Mouse (Mus musculus) left cerebral cortex, postnatal 10 days (tissue): Measurements from ENCODE around the gene Eef2k. TPM values are rescaled to one million over a fixed set of nuclear protein-coding genes. Genes with fewer than 3 reads are reported as not detected.

Experiments
- DNase-seq, 2 experiments: peaks; one replicate each; pipeline ENCODE4 v3.0.0; 2021 to 2022; ENCODE audit warnings: low spot score in 2 of 2, mixed read lengths in 1 of 2; ENCODE audit errors: extremely low spot score in 1 of 2
- intact Hi-C: fragments of 180-260 bp; cut with DNase I; formaldehyde crosslinking; loops from one replicate; pipeline ENCODE4 v1.15.1; 2025
- total RNA-seq, 2 experiments: library from RNA; stranded (reverse); gene quantifications; 2 replicates each; pipeline ENCODE4 v1.2.3; 2021

Eef2k gene
- 10 to 100 TPM; 45.1 to 46.0 TPM for total RNA-seq

DNA sequence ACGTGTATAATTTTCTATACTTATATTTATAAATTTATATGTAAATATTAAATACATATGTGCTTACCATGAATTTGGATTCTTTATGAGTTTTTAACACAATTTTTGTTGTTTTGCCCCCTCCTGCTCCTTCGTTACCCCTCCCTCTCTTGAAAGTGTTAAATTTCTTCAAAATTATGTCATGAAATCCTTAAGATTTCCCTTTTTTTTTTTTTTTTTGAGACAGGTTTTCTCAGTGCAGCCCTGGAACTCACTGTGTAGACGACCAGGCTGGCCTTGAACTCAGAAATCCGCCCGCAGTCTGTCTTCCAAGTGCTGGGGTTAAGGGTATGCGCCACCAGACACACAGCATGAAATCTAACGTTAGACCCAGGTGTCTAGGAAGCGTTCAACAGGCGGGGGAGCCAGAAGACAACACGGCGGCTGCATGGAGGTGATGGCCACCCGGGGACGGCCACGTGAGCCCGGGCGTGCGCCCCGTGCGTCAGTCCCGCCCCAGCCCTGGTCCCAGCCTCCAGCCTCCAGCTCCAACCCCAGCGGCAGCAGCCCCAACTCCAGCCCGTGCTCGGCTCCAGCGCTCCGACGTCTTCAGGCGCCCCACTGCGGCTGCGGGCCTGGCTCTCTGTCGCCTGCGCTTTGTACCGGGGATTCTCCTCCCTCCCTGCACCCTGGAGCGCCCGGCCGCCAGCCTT, at the start of gene Eef2k:
Eef2k (plus strand) TSS at position 487 of the 692 bp plus-strand sequence.
- peak; percentile 81 to 93 for DNase-seq
- intact Hi-C loops = loop anchor here (2.0 to 5.0 kb wide), 2 partner anchors 40 to 74 kb away; partner anchors contain the start of gene Polr3e

DNA sequence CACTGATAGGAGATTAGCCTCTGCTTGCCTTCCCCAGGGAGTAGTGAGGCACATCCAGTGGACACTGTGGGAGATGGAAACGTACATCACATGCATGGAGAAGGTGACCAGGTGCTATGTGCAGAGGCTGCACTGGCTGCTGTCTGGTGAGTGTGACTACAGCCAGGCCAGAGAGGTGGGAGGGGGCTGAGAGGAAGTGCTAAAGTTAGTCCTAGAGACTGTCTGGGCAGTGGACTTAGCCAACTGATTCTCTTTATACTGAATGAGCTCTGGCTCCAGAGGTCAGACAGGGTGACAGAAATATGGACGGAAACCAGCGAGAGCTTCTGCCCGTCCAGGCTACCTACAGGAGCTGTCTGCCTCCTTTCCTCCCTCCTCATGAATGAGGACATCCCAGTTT, 47.1 kb upstream of the Eef2k start:
- intact Hi-C loops = no loop called here
- no peak for DNase-seq

DNA sequence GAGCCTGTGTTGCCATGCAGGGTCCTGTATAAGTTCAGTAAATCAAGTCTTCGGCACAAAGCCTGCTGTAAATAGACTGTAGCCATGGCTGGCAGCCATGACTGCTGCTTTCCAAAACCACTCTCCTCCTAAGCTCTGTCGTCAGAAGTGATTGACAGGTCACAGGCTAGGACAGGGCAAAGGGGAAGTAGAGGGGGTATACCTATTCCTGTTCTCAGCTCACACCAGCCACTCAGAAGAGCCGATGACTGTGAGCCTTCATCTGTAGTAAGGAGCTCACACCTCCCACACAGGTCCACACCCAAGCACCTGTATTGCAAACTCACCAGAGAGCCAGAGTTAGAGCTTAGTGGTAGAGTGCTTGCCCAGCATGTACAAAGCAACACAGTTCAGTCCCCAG, 46.3 kb upstream of the Eef2k start:
- intact Hi-C loops = no loop called here
- no peak for DNase-seq

DNA sequence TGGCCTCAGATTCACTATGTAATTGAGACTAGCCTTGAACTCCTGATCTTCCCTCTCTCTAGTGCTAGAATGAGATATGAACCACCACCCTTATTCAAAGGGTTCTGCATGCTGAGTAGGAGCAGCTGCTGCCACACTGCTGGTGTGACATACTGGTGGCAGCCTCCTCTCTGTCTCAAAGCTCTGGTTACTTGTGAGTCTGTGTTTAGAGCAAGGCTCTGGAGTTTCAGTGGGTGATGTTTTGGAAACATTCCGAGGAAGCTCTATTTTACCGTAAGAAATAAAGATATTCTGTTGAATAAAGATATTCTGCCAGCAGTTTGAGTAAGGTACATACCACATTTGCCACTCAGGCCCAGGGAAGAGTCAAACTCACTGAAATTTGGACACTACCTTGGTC, 39.4 kb upstream of the Eef2k start:
- no peak for DNase-seq
- intact Hi-C loops = no loop called here

DNA sequence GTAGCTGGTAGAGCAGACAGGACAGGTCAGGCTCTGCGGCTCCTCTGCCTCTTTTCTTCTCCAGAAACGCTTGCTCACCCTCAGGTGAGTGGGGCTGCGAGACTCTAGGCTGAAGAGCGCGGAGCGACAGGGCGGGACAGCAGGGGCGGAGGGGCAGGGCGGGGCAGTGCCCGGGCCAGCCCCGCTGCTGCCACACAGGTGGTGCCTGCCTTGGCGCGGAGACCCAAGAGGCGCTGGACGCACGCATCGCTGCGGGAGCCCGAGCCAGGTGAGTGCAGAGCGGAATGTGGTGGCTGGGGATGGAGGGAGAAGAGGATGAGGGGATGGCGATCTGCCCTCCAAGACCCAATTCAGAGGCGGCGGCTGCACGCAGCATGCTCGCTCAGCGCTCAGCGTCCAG, 32.9 kb upstream of the Eef2k start:
- intact Hi-C loops = no loop called here
- no peak for DNase-seq

DNA sequence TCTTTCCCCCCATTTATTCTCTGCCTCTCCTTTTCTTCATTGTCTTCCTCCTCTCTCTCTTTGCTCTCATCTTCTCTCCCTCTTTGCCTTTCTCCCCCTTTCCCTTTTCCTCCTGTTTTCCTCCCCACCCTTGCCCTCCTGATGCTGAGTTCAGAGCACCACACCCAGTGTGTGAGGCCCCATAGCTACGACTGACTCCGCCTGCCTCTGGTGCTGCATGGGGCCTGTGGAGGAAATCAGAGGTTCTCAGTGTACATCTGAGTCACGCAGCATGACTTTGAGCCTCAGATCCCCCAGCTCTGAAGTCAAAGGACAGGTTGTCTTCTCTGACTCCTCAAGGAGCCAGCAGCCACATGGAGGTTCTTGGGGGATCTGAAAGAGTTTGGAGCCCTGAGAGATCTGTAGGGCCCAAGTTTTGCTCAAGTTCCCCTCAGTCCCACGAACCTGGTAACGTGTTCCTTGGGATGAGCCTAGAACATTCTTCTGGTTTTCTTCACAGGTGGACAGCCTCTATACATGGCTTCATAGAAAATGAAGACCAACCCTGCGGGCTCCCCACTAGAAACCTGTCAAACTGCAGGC, 30.7 kb upstream of the Eef2k start, which contains the start of gene Gm5737:
Gm5737 (plus strand) TSS at position 532 of the 582 bp plus-strand sequence.
- intact Hi-C loops = no loop called here
- DNase-seq = no peak

DNA sequence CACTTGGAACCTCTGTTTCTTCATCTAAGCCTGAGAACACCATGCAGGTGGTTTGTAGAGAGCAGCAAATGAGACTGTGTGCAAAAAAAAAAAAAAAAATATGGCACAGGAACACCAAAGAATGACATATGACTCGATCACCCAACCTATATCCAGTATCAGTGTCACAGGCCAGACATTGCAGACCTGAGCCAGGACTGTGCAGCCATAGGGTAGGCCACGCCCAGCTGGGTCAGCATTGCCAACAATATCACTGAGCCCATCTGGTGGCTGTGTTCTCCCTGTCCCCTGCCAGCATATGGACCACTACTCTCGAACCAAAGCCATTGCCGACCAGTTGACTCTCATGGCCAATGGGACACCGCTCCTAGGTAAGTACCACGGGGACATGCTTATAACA, 25.1 kb upstream of the Eef2k start:
- DNase-seq = no peak
- intact Hi-C loops = no loop called here

DNA sequence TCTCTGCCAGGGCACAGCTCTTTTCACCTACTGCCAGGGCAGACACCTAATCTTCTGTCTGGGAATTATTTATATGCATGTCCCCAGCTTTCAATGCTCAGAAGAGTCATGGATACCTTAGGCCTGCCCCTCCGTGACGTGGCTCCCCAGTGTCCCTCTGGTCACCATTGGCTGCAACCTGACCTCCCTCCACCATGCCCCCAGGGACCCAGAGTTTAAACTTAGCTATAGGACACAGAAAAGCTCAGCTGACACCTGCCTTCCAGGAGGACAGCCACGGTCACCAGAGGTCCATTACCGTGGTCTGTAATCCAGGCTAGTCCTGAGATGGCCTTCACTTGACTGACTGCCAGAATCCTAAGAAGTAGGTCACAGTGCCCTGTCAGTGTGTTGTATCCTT, 23.2 kb upstream of the Eef2k start:
- intact Hi-C loops = no loop called here
- DNase-seq = no peak

DNA sequence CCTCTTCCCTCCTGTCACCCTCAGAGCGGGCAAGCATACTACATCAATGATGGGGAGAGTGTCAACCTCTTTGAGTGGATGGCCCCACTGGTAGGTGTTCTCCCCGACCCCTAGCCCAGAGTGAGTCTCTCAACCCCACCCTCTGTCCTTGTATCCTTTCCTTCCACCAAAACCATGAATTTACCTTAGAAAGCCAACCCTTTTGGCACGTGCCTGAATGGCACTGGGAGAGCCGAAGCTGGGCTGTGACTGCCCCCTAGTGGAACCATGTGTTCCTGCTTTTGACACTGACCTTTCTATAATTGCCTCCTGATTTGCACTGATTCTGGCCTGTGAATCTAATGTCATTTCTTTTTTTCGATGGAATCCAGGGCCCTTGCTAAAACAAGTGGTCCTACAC, 19.4 kb upstream of the Eef2k start:
- peak; percentile 54 to 68 for DNase-seq

DNA sequence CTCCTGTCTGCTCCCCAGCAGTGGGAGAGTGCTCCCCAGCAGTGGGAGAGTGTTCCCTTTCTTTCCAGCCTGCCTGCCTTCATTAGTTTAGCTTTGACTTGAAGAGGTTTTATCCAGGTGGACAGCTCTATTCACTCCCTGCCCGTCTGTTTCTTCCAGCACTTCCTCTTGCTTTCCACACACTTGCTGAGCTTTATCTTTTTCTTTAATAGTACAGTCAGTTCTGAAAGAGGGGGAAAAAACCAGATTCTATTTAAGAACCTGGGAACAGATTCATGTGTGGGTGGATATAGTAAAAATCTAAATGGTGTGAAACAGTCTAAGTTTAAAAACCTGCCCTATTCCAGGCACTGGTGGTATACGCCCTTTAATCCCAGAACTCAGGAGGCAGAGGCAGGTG, 17.5 kb upstream of the Eef2k start:
- intact Hi-C loops = loop anchor here (10.0 kb wide), 1 partner anchor 190 kb away; the partner anchor contains the start of gene Uqcrc2

More for the DNA sequence above, 19.4 kb upstream of the Eef2k start:
- intact Hi-C loops = loop anchor here (2.0 to 10.0 kb wide), 3 partner anchors 71 to 188 kb away; partner anchors contain the start of genes Pdzd9 and Uqcrc2

DNA sequence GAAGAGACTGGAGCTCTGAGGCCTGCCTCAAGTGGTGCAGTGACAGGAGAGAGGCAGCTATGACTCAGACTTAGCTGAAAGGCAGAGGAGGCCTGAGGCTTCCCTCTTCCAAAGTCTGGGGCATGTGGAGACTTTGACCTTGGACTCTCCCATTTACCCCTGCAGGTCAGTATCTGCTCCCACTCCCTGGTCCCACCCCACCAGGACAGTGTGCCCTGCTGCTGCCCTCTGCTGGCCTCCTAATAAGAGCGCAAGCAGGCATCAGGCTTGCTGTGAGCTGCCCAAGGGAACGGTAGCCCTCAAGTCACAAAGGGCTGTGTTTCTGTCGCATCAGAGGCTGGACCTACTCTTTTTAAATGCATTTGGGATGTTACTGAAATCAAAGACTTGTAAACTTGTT, 16.2 kb upstream of the Eef2k start:
- intact Hi-C loops = loop anchor here (10.0 kb wide), 1 partner anchor 192 kb away; the partner anchor contains the start of gene Uqcrc2
- DNase-seq = peak in 1 of 2 experiments; percentile 67

More for the DNA sequence above, 17.5 kb upstream of the Eef2k start:
- DNase-seq = no peak

DNA sequence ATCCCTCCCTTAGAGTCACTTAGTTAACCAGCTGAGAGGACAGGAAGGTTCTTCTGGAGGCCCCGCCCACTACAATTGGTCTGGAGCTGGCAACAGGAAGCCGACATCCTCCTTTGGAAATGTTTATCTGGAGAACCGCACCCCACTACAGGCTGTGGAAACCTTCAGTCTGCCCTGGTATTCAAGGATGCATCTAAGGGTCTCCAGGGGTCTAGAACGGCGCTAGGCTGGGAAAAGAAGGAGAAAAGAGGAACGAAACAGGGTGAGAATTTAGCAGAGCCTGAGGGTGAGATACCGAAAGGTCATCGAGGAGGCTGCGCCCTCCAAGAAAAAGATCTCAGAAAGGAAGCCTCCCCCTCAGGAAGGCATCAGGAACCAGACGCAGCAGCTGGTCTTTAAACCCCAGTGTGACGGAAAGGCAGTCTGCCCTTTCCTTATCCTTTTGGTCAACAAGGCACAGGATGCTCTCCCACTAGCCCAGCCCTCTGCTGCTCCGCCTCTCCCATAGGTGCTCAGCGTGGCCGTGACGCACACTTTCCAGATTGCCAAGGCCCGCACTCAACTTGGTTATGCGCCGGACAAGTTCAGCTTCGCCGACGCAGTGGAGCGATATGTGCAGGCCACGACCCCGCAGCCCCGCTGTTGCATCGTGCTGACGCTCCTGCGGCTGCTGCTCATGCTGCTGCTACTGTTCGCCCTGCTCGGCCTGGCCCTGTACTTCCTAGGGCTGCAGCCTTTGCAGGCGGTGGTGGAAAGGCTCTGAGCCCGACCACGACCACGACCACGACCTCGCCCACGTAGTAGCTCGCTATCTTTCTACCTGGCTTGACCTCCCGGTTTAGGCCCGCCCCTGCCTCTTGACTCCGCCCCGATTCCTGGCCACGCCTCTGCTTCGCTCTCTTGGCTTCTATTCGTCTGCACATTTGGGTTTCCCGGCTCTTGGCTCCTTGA, 11.9 kb upstream of the Eef2k start:
- intact Hi-C loops = loop anchor here (10.0 kb wide), 1 partner anchor 294 kb away; no protein-coding TSS in a partner anchor
- peak in 1 of 2 experiments; percentile 83 for DNase-seq

DNA sequence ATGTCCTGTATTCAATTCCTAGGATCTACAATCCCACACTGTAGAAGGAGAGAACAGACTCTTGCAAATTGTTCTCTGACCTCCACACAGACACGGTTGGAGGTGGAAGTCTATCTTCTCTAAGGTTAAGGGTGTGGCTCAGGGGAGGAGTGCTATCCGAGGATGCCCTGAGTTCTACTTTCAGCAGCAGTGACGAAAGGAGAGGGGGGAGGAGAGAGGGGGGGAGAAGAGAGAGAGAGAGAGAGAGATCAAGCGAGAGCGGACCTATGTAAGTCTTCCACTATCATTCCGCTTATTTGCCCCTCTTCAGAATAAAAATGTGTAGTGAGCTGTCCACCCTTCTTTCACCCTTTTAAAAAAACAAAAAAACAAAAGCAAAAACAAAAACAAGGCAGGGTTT, 8.2 kb upstream of the Eef2k start:
- no peak for DNase-seq
- intact Hi-C loops = loop anchor here (2.0 to 10.0 kb wide), 2 partner anchors 82 to 290 kb away; partner anchors contain the start of gene Polr3e

DNA sequence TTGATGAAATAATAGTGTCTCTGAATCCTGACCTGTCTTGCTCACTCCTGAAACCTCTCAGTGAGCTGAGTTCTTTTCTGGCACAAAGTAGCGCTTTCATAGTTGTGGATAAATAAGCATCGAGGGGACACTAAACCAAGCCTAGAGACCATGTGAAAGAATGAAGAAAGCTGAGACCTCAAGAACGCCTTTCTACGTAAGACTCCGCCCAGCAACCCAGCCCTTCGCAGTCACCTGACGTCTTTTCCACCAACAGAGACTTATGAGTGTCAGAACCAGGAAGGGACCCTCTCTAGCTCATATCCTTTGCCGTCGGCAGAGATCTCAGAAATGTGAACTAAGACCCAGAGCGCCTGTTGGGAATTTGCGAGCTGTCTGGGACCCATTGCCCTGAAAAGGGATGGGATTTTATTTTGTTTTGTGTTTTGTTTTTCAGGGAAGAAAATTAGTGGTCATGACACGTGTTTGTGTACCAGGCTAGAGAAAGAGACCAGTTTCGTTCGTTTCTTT, 7.7 kb upstream of the Eef2k start:
- intact Hi-C loops = loop anchor here (2.0 to 10.0 kb wide), 2 partner anchors 82 to 290 kb away; partner anchors contain the start of gene Polr3e
- DNase-seq = peak; percentile 67 to 76

DNA sequence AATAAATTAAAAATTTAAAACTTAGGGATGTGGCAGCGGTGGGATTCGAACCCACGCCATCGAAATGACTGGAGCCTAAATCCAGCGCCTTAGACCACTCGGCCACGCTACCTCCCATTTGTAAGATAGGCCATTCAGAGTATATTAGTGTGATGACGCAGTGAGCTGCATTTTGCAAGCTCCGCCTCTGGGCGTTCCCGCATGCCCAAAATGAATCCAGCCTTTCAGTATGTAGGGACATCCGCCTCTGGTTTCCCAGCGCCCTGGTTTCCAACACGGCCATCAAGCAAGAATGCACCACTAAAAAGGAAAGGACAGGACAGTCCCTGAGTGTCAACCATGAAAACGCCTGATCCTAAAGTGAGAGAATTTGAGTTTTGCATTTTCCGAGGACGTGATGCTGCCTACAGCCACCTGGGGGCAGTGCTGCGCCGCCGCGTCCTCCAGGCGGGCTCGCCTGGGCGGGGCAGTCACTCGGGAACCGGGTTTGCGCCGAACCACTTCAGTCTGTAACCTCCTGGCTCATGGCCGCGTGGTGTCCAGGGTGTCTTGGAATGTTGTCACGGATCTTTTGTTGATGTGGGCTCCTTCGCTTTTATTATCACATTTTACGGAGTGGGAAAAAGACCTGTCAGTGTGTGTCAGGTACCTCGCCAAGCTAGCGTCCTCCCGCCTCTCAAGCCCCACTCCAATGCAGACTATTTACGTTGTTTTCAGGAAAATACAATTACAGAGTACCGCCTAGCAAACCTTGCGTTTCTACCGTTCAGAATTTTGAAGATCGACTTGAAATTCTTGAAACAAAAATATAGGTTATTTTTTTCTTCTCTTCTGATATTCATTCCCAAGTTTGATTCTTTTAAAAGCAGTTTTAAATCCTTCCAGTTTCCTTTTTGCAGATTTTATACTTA, 6.9 kb upstream of the Eef2k start:
- intact Hi-C loops = loop anchor here (2.0 to 10.0 kb wide), 2 partner anchors 81 to 289 kb away; partner anchors contain the start of gene Polr3e
- DNase-seq = peak; percentile 91 to 92

DNA sequence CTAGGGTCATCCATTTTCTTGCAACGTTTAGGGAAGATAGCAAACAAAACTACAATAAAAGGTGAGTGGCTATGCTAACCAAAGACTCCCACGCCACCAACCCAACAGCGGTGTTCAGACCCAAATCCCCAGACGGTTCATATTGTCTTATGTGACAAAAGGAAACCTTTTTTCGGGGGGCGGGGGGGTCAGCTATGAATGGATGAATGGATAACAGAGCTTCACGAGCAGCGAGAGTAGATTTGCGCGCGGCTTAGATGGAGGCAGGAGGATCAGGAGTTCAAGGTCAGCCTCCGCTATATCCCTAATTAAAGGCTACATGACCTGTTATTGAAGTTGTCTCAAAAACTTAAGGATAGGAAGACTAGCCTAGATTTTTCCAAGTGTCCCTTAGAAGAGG, 6.3 kb upstream of the Eef2k start:
- DNase-seq = no peak
- intact Hi-C loops = loop anchor here (10.0 kb wide), 1 partner anchor 288 kb away; no protein-coding TSS in a partner anchor

DNA sequence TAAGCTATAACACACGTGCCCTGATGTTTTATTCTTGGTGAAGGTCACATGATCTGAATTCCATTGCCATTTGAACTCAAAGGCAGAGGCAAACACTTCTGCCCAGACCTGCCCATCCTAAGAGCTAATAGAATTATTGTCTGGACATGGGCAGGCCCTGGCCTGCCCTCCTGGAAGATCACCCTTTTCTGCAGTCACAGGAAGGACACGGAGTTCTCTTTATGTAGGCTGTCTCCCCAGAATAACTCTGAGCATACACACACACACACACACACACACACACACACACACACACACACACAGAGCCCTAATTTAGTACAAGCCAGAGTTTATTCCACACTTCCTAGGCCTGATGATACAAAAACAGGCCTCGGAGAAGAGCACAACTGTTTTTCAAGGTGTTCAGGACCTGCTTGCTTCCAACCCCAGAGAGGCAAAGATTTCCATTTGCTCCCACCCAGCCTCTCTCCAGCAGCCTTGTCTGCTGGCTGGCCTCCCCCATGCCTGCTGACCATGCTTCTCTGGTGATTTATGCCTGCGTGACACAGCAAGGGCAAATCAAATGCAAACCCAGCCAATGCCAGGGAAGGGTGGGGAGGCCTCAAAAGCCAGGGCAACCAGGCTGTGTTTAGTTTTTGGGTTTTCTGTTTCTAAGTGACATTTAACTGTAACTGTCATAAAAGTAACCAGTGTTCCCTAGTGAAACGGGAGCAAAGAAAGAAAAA, 4.0 kb upstream of the Eef2k start:
- intact Hi-C loops = loop anchor here (10.0 kb wide), 1 partner anchor 286 kb away; no protein-coding TSS in a partner anchor
- no peak for DNase-seq
